Mouse (Mus musculus) B cell, adult 62 days (primary cell): ENCODE data around the gene Hivep2. TPM values are rescaled to one million over a fixed set of nuclear protein-coding genes. Genes with fewer than 3 reads are reported as not detected.

Experiments used
- total RNA-seq: library from RNA; stranded (reverse); gene quantifications from 4 replicates; pipeline ENCODE4 v1.2.4, GENCODE M21; 2023

Gene Hivep2
- 99.9 to 110 TPM (median 104 TPM) in 4 replicates for total RNA-seq

DNA sequence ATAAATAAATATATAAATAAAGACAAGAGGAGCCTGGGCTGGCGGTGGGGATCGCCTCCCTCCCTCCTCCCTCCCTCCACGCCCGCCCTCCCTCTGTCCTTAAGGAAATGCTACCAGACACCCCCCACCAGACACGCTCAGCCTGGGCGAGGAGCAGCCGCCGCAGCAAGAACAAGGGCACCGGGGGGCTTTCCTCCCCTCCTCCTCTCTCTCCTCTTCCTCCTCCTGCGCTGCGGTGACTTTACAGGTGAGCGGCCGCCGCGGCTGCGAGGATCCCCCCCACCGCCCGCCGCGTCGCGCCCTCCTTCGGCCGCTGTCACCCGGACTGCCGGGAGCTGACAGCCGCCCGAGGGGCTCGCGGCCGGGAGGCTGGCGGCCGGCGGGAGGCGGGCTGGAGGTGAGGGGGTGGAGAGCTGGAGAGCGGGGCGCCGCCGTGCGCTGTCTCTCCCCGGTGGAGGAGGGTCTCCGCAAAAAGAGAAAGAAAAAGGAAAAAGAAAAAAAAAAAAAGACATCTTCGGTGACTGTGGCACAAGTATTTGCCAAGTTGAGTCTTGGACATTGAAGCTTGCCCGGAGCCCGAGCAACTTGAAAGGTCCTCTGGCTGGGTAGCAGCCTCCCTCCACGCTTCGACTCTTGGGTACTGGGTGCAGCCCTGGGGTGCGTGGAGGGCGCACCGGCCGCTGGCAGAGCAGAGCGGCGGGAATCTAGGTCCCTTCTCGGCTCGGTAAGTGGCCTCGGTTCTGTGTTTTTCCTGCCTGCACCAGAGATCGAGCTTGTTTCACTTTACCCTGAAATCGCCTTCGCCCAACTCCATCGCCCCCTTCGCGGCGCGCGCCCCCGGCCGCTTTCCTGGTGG, at the start of gene Hivep2:
Hivep2 (plus strand) TSS at position 102 of the 856 bp plus-strand sequence.

Other genes starting within 250 kb of the Hivep2 start
- gene Aig1, start 97.1 kb upstream of the Hivep2 start, total RNA-seq = 12.6 to 19.4 TPM (median 15.3 TPM) in 4 replicates